Comparison of ENCODE assay signal across 11 mouse cellular contexts in the genomic region with DNA sequence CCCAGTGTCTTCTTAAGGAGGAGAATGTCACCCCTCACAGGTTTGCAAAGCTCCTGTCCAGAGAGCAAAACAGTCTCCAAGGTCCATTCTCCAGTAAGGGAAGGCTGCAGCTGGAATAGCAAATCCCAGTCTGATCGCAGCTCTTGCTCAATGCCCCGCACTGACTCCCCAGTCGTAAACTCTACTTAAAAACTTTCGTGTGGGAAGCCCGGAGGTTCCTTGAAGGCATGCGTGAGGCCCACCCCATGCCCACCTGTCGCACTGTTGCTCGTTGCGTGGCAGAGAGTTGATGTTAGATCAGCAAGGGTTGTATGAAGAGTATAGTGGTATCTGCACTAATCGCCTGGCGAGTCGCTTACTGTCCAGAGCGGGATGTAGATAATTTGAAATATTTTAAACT.
A peak's percentile ranks its signal among the peaks of the same experiment; 100 is the strongest.
DNase-seq lines count a peak whose midpoint lies in the region; ATAC-seq and TF ChIP-seq lines count a peak whose summit lies in the region.
"Had no signal": no experiment of that assay in that cellular context is flagged by ENCODE, and none has a peak within 500 bp of the region (broad histone marks: within the 10 kb centered on the region; RNA-seq: fewer than 3 reads in every experiment).

No protein-coding gene starts in this region.

- no peak overlapping the region for H3K4me3 ChIP-seq in heart, embryonic 14.5 days (ENCODE audit: control insufficient read depth in 1 of 2, insufficient read depth in 1 of 2, low read depth in 1 of 2, low read length in 2 of 2)
- no peak overlapping the region for H3K4me3 ChIP-seq in neural tube, embryonic 11.5 days (ENCODE audit: low read depth, low read length)
- H3K4me3 ChIP-seq in limb, embryonic 10.5 days = peak overlapping the region; percentile 34
- H3K4me3 ChIP-seq in stomach, postnatal 0 days (ENCODE audit: low read depth, low read length) = peak overlapping the region; percentile 34

- 0 out of 2 replicates have a peak, but pooled peaks cover 8% of the 10 kb centered on the region for H3K27me3 ChIP-seq in heart, embryonic 14.5 days (ENCODE audit: control insufficient read depth, insufficient read depth, low read length)
- no peaks in the 10 kb centered on the region for H3K27me3 ChIP-seq in neural tube, embryonic 11.5 days (ENCODE audit: control insufficient read depth, insufficient read depth, low read length)
- peaks cover 36% of the 10 kb centered on the region for H3K27me3 ChIP-seq in limb, embryonic 10.5 days (ENCODE audit: low read depth, poor library complexity, severe bottlenecking)
- H3K27me3 ChIP-seq in stomach, postnatal 0 days (ENCODE audit: control insufficient read depth, insufficient read depth, low read length) = no peaks in the 10 kb centered on the region

- no peak for TF ChIP-seq EP300 in stomach, postnatal 0 days (optimal IDR thresholded peaks at IDR 0.05)

- peak overlapping the region; percentile 50 for H3K4me2 ChIP-seq in heart, embryonic 14.5 days (ENCODE audit: low read length)
- no peak overlapping the region for H3K4me2 ChIP-seq in neural tube, embryonic 11.5 days (ENCODE audit: low read depth)
- peak overlapping the region; percentile 49 for H3K4me2 ChIP-seq in stomach, postnatal 0 days (replicated peaks; ENCODE audit: low read depth)

- TF ChIP-seq CTCF in stomach, postnatal 0 days (IDR thresholded peaks at IDR 0.05; ENCODE audit: low read depth) = no peak

- peaks cover 2 to 3% of the 10 kb centered on the region in 2 experiments; a peak in 2 of 4 replicates for H3K4me1 ChIP-seq in heart, embryonic 14.5 days (ENCODE audit: control insufficient read depth in 2 of 2, insufficient read depth in 2 of 2, low read length in 2 of 2)
- H3K4me1 ChIP-seq in neural tube, embryonic 11.5 days (ENCODE audit: control insufficient read depth, insufficient read depth, low read length) = peaks cover 8% of the 10 kb centered on the region; the same call in 1 of the 2 replicates
- H3K4me1 ChIP-seq in limb, embryonic 10.5 days = peaks cover 71% of the 10 kb centered on the region
- no peaks in the 10 kb centered on the region for H3K4me1 ChIP-seq in stomach, postnatal 0 days (replicated peaks; ENCODE audit: control insufficient read depth, insufficient read depth)

- no peaks in the 10 kb centered on the region for H3K9me3 ChIP-seq in heart, embryonic 14.5 days (ENCODE audit: control insufficient read depth, low read length)
- no peaks in the 10 kb centered on the region for H3K9me3 ChIP-seq in neural tube, embryonic 11.5 days (ENCODE audit: control insufficient read depth, low read length)
- no peaks in the 10 kb centered on the region for H3K9me3 ChIP-seq in limb, embryonic 10.5 days (replicated peaks)
- H3K9me3 ChIP-seq in stomach, postnatal 0 days (ENCODE audit: control insufficient read depth, low read length) = no peaks in the 10 kb centered on the region

- no peak overlapping the region for H3K9ac ChIP-seq in heart, embryonic 14.5 days (ENCODE audit: low read length)
- no peak overlapping the region for H3K9ac ChIP-seq in neural tube, embryonic 11.5 days (ENCODE audit: low read length)
- H3K9ac ChIP-seq in stomach, postnatal 0 days (ENCODE audit: low read length) = no peak overlapping the region

- no peak for DNase-seq in heart, postnatal 14 days
- no peak for DNase-seq in neural tube, embryonic 11.5 days (ENCODE audit: low spot score)
- no peak for DNase-seq in neural tube, embryonic 10.5 days (ENCODE audit: extremely low spot score, low spot score)
- no peak for DNase-seq in limb, embryonic 10.5 days (ENCODE audit: low spot score)
- no peak for DNase-seq in stomach, postnatal 0 days (ENCODE audit: low spot score)
- no peak for DNase-seq in right cerebral cortex, postnatal 25 days
- DNase-seq in natural killer cell, adult 2 months (ENCODE audit: low spot score in 2 of 2) = no peak
- DNase-seq: right cerebral cortex, adult 18-20 months; thymus, postnatal 14 days had no signal

- no peaks in the 10 kb centered on the region for H3K36me3 ChIP-seq in heart, embryonic 14.5 days (ENCODE audit: control insufficient read depth, insufficient read depth, low read length)
- H3K36me3 ChIP-seq in neural tube, embryonic 11.5 days (ENCODE audit: control insufficient read depth, insufficient read depth, low read length) = no peaks in the 10 kb centered on the region
- H3K36me3 ChIP-seq in limb, embryonic 10.5 days = no peaks in the 10 kb centered on the region
- no peaks in the 10 kb centered on the region for H3K36me3 ChIP-seq in stomach, postnatal 0 days (ENCODE audit: control insufficient read depth, insufficient read depth, low read length)

- WGBS in heart, embryonic 14.5 days = 76% methylated on average over 13 of the region's 13 CpGs
- WGBS in neural tube, embryonic 11.5 days = 64% methylated on average over 13 of the region's 13 CpGs
- 62% methylated on average over 13 of the region's 13 CpGs for WGBS in limb, embryonic 10.5 days
- WGBS in stomach, postnatal 0 days = 57% methylated on average over 13 of the region's 13 CpGs

- no peak overlapping the region for H3K27ac ChIP-seq in heart, embryonic 14.5 days (replicated peaks in 1 of 2; ENCODE audit: control insufficient read depth in 1 of 2, insufficient read depth in 1 of 2, low read depth in 2 of 2, low read length in 2 of 2)
- H3K27ac ChIP-seq in neural tube, embryonic 11.5 days (ENCODE audit: low read depth, low read length) = 0 out of 2 replicates have a peak overlapping the region, but pooled peaks have one; percentile 27
- H3K27ac ChIP-seq in limb, embryonic 10.5 days = peak overlapping the region; percentile 67
- no peak overlapping the region for H3K27ac ChIP-seq in stomach, postnatal 0 days (replicated peaks)

- no peak for ATAC-seq in heart, embryonic 14.5 days (ENCODE audit: insufficient number of reproducible peaks, insufficient read depth, low FRiP score, low read depth)
- no peak for ATAC-seq in neural tube, embryonic 11.5 days (ENCODE audit: insufficient read depth, low FRiP score, low TSS enrichment)
- no peak for ATAC-seq in stomach, postnatal 0 days (ENCODE audit: low FRiP score, low TSS enrichment)
- ATAC-seq: forebrain, embryonic 14.5 days had no signal

- intact Hi-C loops in heart, postnatal 14 days (cut with DNase I) = loop anchor here (10.0 kb wide), 1 partner anchor 569 kb away; no protein-coding TSS in a partner anchor

Comparison
In these comparisons a context has a peak if more than half of its experiments do, and no peak if none do; other contexts are left out.
1. H3K27ac ChIP-seq: peak in neural tube, embryonic 11.5 days (single experiment) and limb, embryonic 10.5 days (single experiment); none in heart, embryonic 14.5 days (0 of 2) and stomach, postnatal 0 days (single experiment).
2. H3K4me3 ChIP-seq: peak in limb, embryonic 10.5 days (single experiment) and stomach, postnatal 0 days (single experiment); none in heart, embryonic 14.5 days (0 of 2) and neural tube, embryonic 11.5 days (single experiment).